Mouse (Mus musculus) heart, embryonic 11.5 days (tissue): ENCODE measurements around the gene Mrpl1. TPM values are rescaled to one million over a fixed set of nuclear protein-coding genes. Genes with fewer than 3 reads are reported as not detected.

ENCODE experiments used
- ATAC-seq: fragments of 200-750 bp; cut with Nextera tagmentation; replicated peaks from 2 replicates; pipeline ENCODE4 v1.8.0; 2017; ENCODE audit warnings: moderate library complexity; ENCODE audit not compliant: insufficient number of reproducible peaks, low FRiP score, low TSS enrichment
- H3K27ac ChIP-seq: fragments of 300-500 bp; sonication (generic); 2 replicates; pipeline ENCODE4 v1.5.1; 2014; ENCODE audit warnings: mild to moderate bottlenecking, low read depth, low read length
- H3K27me3 ChIP-seq: fragments of 300-500 bp; sonication (generic); 2 replicates; pipeline ENCODE4 v1.6.1; 2014; ENCODE audit warnings: mild to moderate bottlenecking, low read length, mixed read lengths; ENCODE audit not compliant: control insufficient read depth, insufficient read depth
- H3K36me3 ChIP-seq: fragments of 300-500 bp; sonication (generic); 2 replicates; pipeline ENCODE4 v1.6.1; 2014; ENCODE audit warnings: mild to moderate bottlenecking, low read length, moderate library complexity, mixed read lengths; ENCODE audit not compliant: control insufficient read depth, insufficient read depth
- H3K4me1 ChIP-seq: fragments of 300-500 bp; sonication (generic); 2 replicates; pipeline ENCODE4 v1.6.1; 2014; ENCODE audit warnings: low read length; ENCODE audit not compliant: control insufficient read depth, insufficient read depth
- H3K4me2 ChIP-seq: fragments of 300-500 bp; sonication (generic); 2 replicates; pipeline ENCODE4 v1.6.1; 2014; ENCODE audit warnings: mild to moderate bottlenecking, moderate library complexity
- H3K4me3 ChIP-seq: fragments of 300-500 bp; sonication (generic); 2 replicates; pipeline ENCODE4 v1.5.1; 2014; ENCODE audit warnings: low read depth, low read length
- H3K9ac ChIP-seq: fragments of 300-500 bp; sonication (generic); 2 replicates; pipeline ENCODE4 v1.6.1; 2014; ENCODE audit warnings: mild to moderate bottlenecking, low read depth, low read length, moderate library complexity
- H3K9me3 ChIP-seq: fragments of 300-500 bp; sonication (generic); replicated peaks from 2 replicates; pipeline ENCODE4 v1.6.1; 2016; ENCODE audit warnings: low read length; ENCODE audit not compliant: control insufficient read depth
- WGBS: fragments of 180-500 bp; shearing (Covaris S2); extraction: QIAGEN DNeasy Blood & Tissue Kit; methylation state at CpG from one replicate; pipeline ENCODE4 v1.1.7; 2014; ENCODE audit not compliant: insufficient replicate concordance; 5-methylcytosine and 5-hydroxymethylcytosine counted together
- polyA plus RNA-seq: library from polyadenylated mRNA; unstranded; fragments of >200 nt; fragmentation: Nextera tagmentation; extraction: Ambion mirVana; gene quantifications from 2 replicates; pipeline ENCODE4 v1.2.1, GENCODE M21; 2014

Gene Mrpl1
- polyA plus RNA-seq, 1 experiment from 2014 or later = 24.3 TPM

GRCm38 (mm10) chr5:96196547-96197052 lies 12.7 kb upstream of the Mrpl1 start:
- WGBS = 62% methylated on average over 2 of the region's 2 CpGs
- no peaks in the 10 kb centered on the region for H3K4me1 ChIP-seq
- ATAC-seq = no peak
- H3K4me2 ChIP-seq = no peak overlapping the region
- no peaks in the 10 kb centered on the region for H3K36me3 ChIP-seq
- no peaks in the 10 kb centered on the region for H3K9me3 ChIP-seq
- no peaks in the 10 kb centered on the region for H3K27me3 ChIP-seq
- H3K9ac ChIP-seq = no peak overlapping the region
- no peak overlapping the region for H3K4me3 ChIP-seq
- H3K27ac ChIP-seq = no peak overlapping the region

DNA sequence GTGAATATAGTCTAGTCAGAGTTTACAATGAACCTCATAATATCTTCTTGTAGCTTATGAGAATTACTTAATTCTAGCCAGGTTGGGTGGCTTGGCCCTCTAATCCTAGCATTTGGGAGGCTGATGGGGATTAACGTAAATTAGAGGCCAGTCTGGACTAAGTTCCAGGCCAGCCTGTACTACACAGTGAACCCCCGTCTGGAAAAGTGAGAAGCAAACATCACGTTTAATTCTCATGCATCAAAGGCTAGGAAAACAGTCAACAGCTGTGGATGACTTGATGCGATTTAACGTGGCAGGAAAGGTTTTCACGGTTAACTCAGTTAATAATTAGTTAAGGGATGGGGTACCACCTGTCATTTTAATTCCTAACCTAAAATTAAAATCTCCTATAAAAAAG lies 11.0 kb upstream of the Mrpl1 start:
- no peaks in the 10 kb centered on the region for H3K4me1 ChIP-seq
- ATAC-seq = no peak
- no peak overlapping the region for H3K9ac ChIP-seq
- no peak overlapping the region for H3K4me2 ChIP-seq
- no peaks in the 10 kb centered on the region for H3K27me3 ChIP-seq
- 80% methylated on average over 6 of the region's 6 CpGs for WGBS
- no peak overlapping the region for H3K4me3 ChIP-seq
- no peak overlapping the region for H3K27ac ChIP-seq
- no peaks in the 10 kb centered on the region for H3K9me3 ChIP-seq
- H3K36me3 ChIP-seq = no peaks in the 10 kb centered on the region

GRCm38 (mm10) chr5:96200269-96200668 lies 9.0 kb upstream of the Mrpl1 start:
- Histone ChIP-seq H3K27me3 (no peaks in the 10 kb centered on the region), H3K9me3 (no peaks in the 10 kb centered on the region), H3K4me3 (no peak overlapping the region), H3K36me3 (no peaks in the 10 kb centered on the region), H3K27ac (no peak overlapping the region), H3K9ac (no peak overlapping the region), H3K4me2 (no peak overlapping the region), H3K4me1 (no peaks in the 10 kb centered on the region)
- WGBS = 51% methylated on average over 3 of the region's 3 CpGs
- ATAC-seq = no peak

DNA sequence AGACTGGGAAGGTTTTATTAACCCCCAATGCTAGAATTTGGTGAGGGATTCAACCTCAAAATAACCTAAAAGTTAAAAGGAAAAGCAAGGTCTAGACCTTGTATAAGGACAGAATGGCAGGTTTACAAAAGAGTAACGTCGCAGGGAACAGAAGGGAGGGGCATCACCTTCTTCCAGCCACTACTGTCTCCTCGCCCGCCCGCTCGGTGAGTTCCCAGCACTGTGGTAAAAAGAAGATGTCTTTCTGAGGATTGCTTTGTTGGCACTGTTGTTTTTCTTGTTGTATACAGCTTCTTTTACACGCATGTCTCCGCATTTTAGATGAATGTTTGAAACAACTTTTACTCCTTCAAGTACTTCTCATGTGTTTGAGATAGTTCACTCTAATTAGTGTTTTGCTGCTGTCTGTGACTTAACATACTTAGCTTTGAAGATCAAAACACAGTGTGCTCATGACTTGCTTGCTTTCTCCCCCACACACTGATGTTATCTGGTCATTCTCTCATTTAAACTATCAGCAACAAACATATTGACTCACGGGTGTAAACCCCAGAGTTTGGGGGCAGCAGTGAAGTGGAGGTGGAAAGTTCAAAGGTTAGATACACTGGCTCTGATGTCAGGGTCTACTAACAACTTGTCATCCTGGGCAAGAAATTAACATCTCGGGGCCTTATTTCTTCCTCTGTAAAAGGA lies 7.7 kb upstream of the Mrpl1 start:
- Histone ChIP-seq H3K4me1 (no peaks in the 10 kb centered on the region), H3K27ac (no peak overlapping the region), H3K4me3 (no peak overlapping the region), H3K4me2 (no peak overlapping the region), H3K9ac (no peak overlapping the region), H3K9me3 (no peaks in the 10 kb centered on the region), H3K36me3 (no peaks in the 10 kb centered on the region), H3K27me3 (no peaks in the 10 kb centered on the region)
- WGBS = 68% methylated on average over 10 of the region's 10 CpGs
- no peak for ATAC-seq

GRCm38 (mm10) chr5:96206897-96207296 lies 2.4 kb upstream of the Mrpl1 start:
- Histone ChIP-seq H3K27ac (no peak overlapping the region), H3K4me2 (no peak overlapping the region), H3K4me1 (peaks cover 9% of the 10 kb centered on the region; the same call in 1 of the 2 replicates), H3K36me3 (no peaks in the 10 kb centered on the region), H3K9ac (no peak overlapping the region), H3K4me3 (no peak overlapping the region), H3K9me3 (no peaks in the 10 kb centered on the region), H3K27me3 (no peaks in the 10 kb centered on the region)
- ATAC-seq = no peak
- 50% methylated on average over 2 of the region's 2 CpGs for whole genome bisulfite sequencing

GRCm38 (mm10) chr5:96207531-96207930 lies 1.8 kb upstream of the Mrpl1 start:
- WGBS = 90% methylated on average over 2 of the region's 2 CpGs
- Histone ChIP-seq H3K36me3 (no peaks in the 10 kb centered on the region), H3K27ac (no peak overlapping the region)

DNA sequence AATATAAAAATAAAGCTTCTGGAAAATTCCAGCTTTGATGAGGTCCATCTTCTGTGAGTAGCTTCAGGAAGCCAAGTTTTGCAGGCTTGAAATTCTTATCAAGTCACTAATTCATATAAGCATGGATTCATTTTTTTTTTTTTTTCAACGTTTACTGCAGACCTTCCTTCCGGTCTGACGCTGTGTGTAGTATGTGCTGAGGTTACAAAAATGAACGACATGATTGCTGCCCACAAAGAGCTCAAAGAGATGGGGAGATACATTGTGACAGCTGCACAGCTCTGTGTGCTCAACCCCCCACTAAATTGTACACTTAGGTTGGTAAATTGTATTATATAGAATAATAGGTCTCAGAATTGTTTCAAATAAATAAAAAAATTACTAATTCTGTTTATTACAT lies 750 bp upstream of the Mrpl1 start:
- Histone ChIP-seq H3K9ac (no peak overlapping the region), H3K9me3 (no peaks in the 10 kb centered on the region), H3K4me2 (no peak overlapping the region), H3K36me3 (no peaks in the 10 kb centered on the region), H3K27me3 (no peaks in the 10 kb centered on the region), H3K4me3 (no peak overlapping the region), H3K4me1 (peaks cover 9% of the 10 kb centered on the region; the same call in 1 of the 2 replicates), H3K27ac (no peak overlapping the region)
- ATAC-seq = no peak
- WGBS = 58% methylated on average over 4 of the region's 4 CpGs

More at GRCm38 (mm10) chr5:96207531-96207930, 1.8 kb upstream of the Mrpl1 start:
- Histone ChIP-seq H3K9me3 (no peaks in the 10 kb centered on the region), H3K27me3 (no peaks in the 10 kb centered on the region), H3K9ac (no peak overlapping the region), H3K4me2 (no peak overlapping the region), H3K4me1 (peaks cover 9% of the 10 kb centered on the region; the same call in 1 of the 2 replicates), H3K4me3 (no peak overlapping the region)
- ATAC-seq = no peak

DNA sequence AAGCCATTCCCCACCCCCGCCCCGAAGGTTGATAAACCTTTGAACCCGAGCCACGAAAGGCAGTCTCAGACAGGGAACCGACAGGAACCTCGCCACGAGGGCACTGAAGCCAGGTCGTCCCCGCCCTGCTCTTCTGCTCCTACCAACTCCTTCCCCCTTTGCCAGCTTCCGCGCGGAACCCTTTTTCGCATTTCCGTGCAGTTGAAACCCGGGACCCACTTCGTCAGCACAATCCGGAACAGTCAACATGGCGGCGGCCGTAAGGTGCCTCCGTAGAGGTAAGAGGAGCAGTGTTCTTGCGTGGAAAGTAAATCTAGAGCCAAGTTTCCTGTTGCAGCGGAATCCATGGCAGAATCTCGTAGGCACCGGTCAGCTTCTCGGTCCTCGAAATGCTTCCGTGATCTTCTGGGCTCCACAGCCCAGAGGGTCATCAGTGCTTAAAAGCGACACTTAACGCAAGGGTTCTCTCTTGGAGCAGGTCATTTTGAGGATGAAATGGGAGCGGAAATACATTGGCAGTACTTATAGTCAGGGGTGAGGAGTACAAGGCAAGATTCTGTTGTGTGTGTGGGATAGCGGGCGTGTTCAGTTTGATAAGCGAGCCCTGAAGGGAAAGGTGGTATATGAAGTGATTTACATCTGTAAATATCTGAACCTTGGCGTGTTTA lies 757 bp downstream of the Mrpl1 start:
- Histone ChIP-seq H3K9me3 (no peaks in the 10 kb centered on the region), H3K27ac (peak overlapping the region; percentile 79), H3K4me1 (peaks cover 9% of the 10 kb centered on the region; the same call in 1 of the 2 replicates), H3K27me3 (no peaks in the 10 kb centered on the region), H3K9ac (peak overlapping the region; percentile 74), H3K4me3 (peak overlapping the region; percentile 67), H3K4me2 (peak overlapping the region; percentile 86), H3K36me3 (peaks cover 3% of the 10 kb centered on the region; the same call in 1 of the 2 replicates)
- WGBS = under 1% methylated on average over 35 of the region's 35 CpGs
- peak; percentile 93 for ATAC-seq
